Mouse (Mus musculus) Patski (cell line): ENCODE measurements at regions not wholly inside any gene's neighbourhood (a gene's known extent, or its start where the extent isn't known, plus 50 kb on each side); places are given as distances from the start of the nearest gene placed in this dataset.

Experiments
- ATAC-seq: fragments of 100-300 bp; one replicate; pipeline ENCODE4 v1.8.0; 2021
- CTCF ChIA-PET: fragments of 350-600 bp; sonication (Branson Sonifier 250); formaldehyde crosslinking; loops from one replicate; lab custom pipeline; 2022; ENCODE audit warnings: inconsistent platforms; lab: Charles Lee
- POLR2A ChIA-PET: fragments of 350-600 bp; sonication (Branson Sonifier 250); formaldehyde crosslinking; loops from one replicate; lab custom pipeline; 2022; ENCODE audit warnings: antibody characterized with exemption, inconsistent platforms; lab: Charles Lee
- DNase-seq: peaks from one replicate; pipeline ENCODE4 v3.0.0-alpha.2; 2011; ENCODE audit warnings: low read depth, low spot score
- H3K27me3 ChIP-seq: fragments of 371-371 bp; one replicate; pipeline ENCODE4 v1.5.1; 2021
- CTCF ChIP-seq: fragments of 100-300 bp; IDR thresholded peaks from one replicate; pipeline ENCODE4 v1.5.1; 2021
- in situ Hi-C: fragments of 300-500 bp; cut with MboI; formaldehyde crosslinking; loops from 3 replicates; pipeline ENCODE4 v1.11.1; 2018; ENCODE audit warnings: low pct_unique_long_range_greater_than_20kb, mixed read lengths

- TF ChIP-seq CTCF: no peak
- in situ Hi-C loops: no loop called here
- POLR2A ChIA-PET: no interaction called here
- H3K27me3 ChIP-seq: no peaks in the 10 kb centered on the region
- no peak for DNase-seq
- CTCF ChIA-PET: no interaction called here
- no peak for ATAC-seq
Measured at GRCm38 (mm10) chr12:25309234-25309633, 212.3 kb upstream of the Id2 start.

DNA sequence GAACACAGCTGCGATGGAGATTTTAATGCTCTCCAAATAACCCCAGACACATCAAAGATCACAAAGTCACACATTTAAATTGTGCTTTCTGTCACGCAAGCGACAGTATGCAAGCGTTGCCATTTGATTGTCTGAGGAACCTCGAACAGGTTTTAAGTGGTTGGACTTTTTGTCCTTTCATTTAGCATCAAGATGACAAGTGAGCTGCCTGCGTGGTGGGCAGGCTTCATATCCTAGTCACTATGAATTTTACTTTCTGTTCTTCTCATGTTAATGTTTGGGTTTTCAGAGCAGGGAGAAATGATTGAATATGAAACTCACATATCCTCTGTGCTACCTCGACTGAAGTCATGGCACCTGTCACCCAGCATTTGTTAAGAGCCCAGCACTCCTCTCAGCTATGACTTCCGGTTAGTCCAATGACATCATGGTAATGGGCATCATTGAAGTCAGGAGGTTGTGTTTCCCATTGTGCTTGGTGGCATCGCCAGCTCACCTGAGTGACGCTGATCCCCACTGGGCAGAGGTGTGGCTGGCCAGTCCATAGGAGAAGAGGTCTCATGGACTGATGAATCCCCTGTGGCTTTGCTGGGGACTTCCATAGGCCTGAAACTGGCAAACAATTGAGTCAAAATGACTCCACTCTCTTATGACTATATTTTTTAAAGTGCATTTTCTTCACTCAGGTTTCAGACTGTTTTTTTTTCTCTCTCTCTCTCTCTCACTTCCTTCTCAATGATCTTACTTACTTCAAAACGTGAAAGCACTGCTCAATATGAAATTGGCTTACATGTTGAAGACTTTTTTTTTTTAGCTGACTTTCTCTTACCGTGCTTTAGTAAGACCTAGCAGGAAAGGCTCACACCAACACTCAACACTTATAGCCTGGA lies 209.1 kb upstream of the Id2 start:
- no peak for DNase-seq
- no peak for TF ChIP-seq CTCF
- H3K27me3 ChIP-seq: no peaks in the 10 kb centered on the region
- ChIA-PET POLR2A (no interaction called here), CTCF (no interaction called here)
- ATAC-seq: no peak
- in situ Hi-C loops: no loop called here

DNA sequence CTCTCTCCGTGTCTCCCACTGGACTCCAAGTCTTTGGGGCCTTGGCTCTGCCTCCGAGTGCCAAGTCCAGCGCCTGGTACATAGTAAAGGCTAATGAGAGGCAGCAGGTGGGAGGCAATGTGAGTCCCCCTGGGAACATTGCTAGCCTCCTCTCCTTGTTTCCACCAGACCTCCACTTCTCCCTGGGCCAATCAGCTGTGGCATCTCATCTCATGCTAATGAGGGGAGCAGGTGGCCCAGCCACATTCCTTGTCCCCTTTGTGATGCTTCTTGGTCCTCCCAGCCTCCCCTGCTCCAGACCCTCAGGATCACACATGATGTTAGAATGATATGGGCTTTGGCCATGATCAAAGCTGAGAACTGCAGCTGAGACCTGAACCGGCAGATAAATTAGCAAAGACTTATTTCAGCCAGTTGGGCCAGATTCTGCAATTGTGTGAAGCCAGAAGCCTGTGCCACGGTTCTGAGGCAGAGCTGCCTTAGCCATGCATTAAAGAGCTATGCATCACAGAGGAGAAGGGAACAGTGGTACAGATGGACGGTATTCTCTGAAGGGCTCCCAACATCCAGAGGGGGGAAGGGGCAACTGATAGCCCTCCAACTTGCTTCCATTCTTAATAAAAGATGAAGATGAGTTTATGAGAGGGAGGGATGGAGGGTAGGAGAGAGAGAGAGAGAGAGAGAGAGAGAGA lies 208.0 kb upstream of the Id2 start:
- CTCF ChIA-PET: no interaction called here
- DNase-seq: no peak
- H3K27me3 ChIP-seq: no peaks in the 10 kb centered on the region
- TF ChIP-seq CTCF: no peak
- no peak for ATAC-seq
- in situ Hi-C loops: no loop called here
- POLR2A ChIA-PET: no interaction called here

DNA sequence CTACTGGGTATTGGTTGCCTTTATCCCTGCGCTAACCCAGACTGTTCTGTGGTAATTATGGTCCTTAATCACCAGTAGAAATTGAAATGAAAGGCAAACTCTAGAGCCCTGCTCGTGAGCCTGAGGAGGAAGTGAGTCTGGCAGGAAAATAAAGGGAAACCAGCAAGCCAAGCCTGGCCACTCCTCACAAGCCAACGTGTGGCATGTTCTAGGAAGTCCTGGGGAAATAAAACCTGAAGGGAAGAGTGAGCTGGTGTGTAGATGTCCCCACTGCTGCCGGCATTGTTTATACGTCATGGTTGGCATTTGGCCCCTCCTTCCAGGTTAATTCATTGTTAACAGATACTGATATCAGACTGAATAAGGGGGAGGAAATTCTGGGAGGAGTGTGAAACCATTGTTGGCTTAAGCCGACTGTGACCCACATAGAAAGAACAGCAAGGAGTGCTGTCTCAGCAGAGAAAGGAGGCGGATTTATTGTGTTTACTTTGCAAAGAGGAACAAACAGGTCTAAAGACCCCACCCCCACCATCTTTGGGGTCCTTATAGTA lies 206.6 kb upstream of the Id2 start:
- H3K27me3 ChIP-seq: no peaks in the 10 kb centered on the region
- CTCF ChIA-PET: no interaction called here
- in situ Hi-C loops: no loop called here
- ATAC-seq (no peak), DNase-seq (no peak)
- POLR2A ChIA-PET: no interaction called here
- no peak for TF ChIP-seq CTCF

- ATAC-seq: no peak
- DNase-seq: no peak
Measured at GRCm38 (mm10) chr12:25300804-25301390, 204.0 kb upstream of the Id2 start.

DNA sequence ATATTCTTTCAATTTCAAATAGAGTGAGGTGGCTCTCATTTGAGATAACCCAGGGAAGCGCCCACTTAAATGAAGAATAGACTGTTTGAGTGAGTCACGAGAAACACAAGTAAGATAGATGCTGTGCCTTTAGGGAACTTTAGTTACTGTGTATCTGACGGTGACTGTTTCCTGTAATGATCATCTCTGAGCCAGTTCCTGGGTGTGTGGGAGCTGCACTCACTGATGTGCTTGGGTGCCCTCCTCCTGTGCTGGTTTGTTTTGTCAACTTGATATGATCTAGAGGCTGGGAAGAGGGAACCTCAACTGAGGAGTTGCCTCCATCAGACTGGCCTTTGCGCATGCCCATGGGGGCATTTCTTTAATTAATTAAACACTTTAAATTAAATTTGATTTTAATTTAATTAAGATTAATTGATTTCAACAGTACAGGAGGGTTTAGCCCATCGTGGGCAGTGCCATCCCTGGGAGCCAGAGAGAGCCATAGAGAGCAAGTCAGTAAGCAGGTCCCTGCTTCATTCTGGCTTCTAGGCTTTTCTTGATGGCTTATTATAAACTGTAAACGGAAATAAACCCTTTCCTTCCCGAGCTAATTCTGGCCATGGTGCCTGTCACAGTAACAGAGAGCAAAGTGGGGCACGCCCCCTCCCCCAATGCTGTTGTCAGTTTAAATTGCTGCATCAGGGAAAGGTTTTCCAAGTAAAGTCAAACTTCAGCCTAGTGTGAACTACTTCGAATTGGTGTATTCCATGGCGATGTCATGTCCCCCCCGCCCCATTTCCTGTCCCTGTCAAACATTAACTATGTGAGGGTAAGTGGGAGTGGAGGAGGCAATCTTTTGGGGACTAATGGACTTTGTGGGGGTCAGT lies 202.9 kb upstream of the Id2 start:
- ChIA-PET POLR2A (no interaction called here), CTCF (no interaction called here)
- in situ Hi-C loops: no loop called here
- no peak for ATAC-seq
- H3K27me3 ChIP-seq: no peaks in the 10 kb centered on the region
- no peak for DNase-seq
- no peak for TF ChIP-seq CTCF

More at GRCm38 (mm10) chr12:25300804-25301390, 204.0 kb upstream of the Id2 start:
- ChIA-PET POLR2A (no interaction called here), CTCF (no interaction called here)
- TF ChIP-seq CTCF: no peak
- no peaks in the 10 kb centered on the region for H3K27me3 ChIP-seq
- in situ Hi-C loops: no loop called here

DNA sequence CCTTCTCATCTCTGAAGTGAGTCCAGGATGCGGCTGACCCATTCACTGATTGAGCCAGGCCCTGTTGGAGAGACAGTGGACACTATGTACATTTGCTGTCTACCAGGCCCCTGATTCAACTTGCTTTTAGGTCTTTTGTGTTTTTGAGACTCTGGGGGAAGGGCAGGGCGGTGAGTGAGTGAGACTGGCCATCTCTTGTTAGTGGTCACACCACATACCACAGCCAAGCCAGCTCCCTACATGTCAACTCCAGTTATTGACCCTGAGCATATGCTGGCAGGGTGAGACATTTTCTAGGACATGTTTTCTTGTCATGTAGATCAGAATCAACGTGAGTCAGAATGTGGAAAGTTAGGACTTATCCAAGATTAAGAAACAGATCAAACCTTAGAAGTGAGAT lies 201.8 kb upstream of the Id2 start:
- DNase-seq (no peak), ATAC-seq (no peak)
- H3K27me3 ChIP-seq: no peaks in the 10 kb centered on the region
- in situ Hi-C loops: no loop called here
- ChIA-PET POLR2A (no interaction called here), CTCF (no interaction called here)
- TF ChIP-seq CTCF: no peak

- in situ Hi-C loops: no loop called here
- ChIA-PET CTCF (interaction anchor here (1.0 to 1.1 kb wide), 2 partner anchors 67 to 70 kb away, joined by 3 to 4 read pairs; no protein-coding TSS in a partner anchor), POLR2A (no interaction called here)
- DNase-seq (no peak), ATAC-seq (no peak)
- H3K27me3 ChIP-seq: no peaks in the 10 kb centered on the region
- TF ChIP-seq CTCF: no peak
Measured at GRCm38 (mm10) chr12:25297960-25298359, 201.0 kb upstream of the Id2 start.

DNA sequence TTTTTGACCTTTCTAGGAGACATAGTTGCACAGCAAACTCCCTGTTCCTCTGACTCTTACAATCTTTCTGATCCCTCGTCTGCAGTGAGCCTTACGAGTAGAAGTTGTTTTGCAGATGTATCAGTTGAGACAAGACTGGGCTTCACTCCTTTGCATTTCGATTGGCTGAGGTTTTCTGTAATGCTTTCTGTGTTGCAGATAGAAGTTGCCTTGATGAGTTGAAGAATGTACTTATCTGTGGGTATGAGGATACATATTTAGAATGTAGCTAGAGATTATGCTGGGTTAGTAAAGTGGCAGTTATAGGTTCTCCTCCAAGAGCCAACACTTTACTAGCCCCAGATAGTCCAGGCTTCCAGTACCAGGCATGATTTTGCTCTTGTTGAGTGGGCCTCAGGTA lies 199.7 kb upstream of the Id2 start:
- ATAC-seq: no peak

More for the DNA sequence above, 199.7 kb upstream of the Id2 start:
- ChIA-PET POLR2A (no interaction called here), CTCF (no interaction called here)
- DNase-seq: no peak
- no peak for TF ChIP-seq CTCF
- in situ Hi-C loops: no loop called here
- no peaks in the 10 kb centered on the region for H3K27me3 ChIP-seq
